Mouse (Mus musculus): ENCODE data around the gene Cwc25. TPM values are rescaled to one million over a fixed set of nuclear protein-coding genes. Genes with fewer than 3 reads are reported as not detected.

Gene Cwc25
- polyA plus RNA-seq, 1 experiment: 6.7 TPM

DNA sequence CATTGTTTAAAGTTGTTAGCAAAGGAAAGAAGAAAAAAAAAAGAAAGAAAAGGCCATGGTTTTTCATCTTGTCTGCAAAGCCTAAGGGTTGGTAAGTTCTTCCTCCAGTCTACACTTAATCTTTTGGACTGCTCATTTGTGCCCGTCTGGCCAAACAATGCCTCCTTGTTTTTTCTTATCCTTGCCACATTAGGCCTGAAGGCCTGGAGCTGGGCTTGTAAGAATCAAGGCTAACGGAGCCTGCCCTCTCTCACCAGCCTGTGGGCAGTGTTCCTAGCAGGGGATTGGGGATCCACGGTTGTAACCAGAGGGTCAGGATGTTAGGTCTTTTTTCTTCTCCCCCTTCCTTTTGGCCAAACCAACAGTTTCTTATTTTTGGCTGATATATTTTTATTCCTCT lies 44.6 kb upstream of the Cwc25 start:
- H3K27me3 ChIP-seq (ENCODE audit: control insufficient read depth, insufficient read depth, low read length): no peaks in the 10 kb centered on the region
- TF ChIP-seq CTCF (IDR thresholded peaks at IDR 0.05; ENCODE audit: extremely low read depth, insufficient read depth, insufficient read length, insufficient replicate concordance) (no peak), POLR2A (IDR thresholded peaks at IDR 0.05; ENCODE audit: low read depth, low read length) (no peak)
- H3K4me3 ChIP-seq (ENCODE audit: extremely low read depth, insufficient read depth, insufficient read length): no peak overlapping the region
- peaks cover 27% of the 10 kb centered on the region; the same call in 1 of the 2 replicates for H3K4me1 ChIP-seq (ENCODE audit: control insufficient read depth, insufficient read depth, insufficient read length)
- WGBS: 64% methylated on average over 3 of the region's 3 CpGs
- no peak overlapping the region for H3K27ac ChIP-seq (ENCODE audit: insufficient read depth, low read length)
- peaks cover 21% of the 10 kb centered on the region for H3K36me3 ChIP-seq (ENCODE audit: control insufficient read depth, insufficient read depth, low read length)
- no peak for DNase-seq (ENCODE audit: low read depth in 1 of 2, low spot score in 2 of 2)

DNA sequence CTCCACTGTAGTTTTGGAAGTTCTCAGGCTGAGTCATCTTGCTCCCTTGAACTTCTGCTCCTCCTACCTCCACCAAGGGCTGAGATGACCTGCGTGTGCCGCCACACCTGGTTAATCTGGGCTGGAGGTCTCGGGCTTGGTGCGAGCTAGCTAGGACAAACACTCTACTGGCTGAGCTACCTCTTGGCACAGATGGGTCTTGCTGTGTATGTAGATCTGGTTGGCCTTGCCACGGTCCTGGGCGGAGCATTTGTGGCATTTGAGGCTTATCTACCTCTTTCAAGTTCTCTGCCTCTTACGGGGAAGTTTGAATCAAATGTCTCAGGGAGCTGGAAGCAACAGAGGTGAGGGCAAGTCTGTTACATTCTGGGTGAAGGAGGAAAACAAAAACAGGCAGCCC lies 44.0 kb upstream of the Cwc25 start:
- peak in 1 of 2 experiments; percentile 41 for DNase-seq (ENCODE audit: low read depth in 1 of 2, low spot score in 2 of 2)
- Histone ChIP-seq H3K27me3 (ENCODE audit: control insufficient read depth, insufficient read depth, low read length) (no peaks in the 10 kb centered on the region), H3K36me3 (ENCODE audit: control insufficient read depth, insufficient read depth, low read length) (peaks cover 16% of the 10 kb centered on the region), H3K4me3 (ENCODE audit: extremely low read depth, insufficient read depth, insufficient read length) (no peak overlapping the region), H3K4me1 (ENCODE audit: control insufficient read depth, insufficient read depth, insufficient read length) (peaks cover 29% of the 10 kb centered on the region; the same call in 1 of the 2 replicates), H3K27ac (ENCODE audit: insufficient read depth, low read length) (peak overlapping the region; percentile 30; the same call in 1 of the 2 replicates)
- WGBS: 50% methylated on average over 7 of the region's 7 CpGs
- TF ChIP-seq CTCF (IDR thresholded peaks at IDR 0.05; ENCODE audit: extremely low read depth, insufficient read depth, insufficient read length, insufficient replicate concordance) (no peak), POLR2A (IDR thresholded peaks at IDR 0.05; ENCODE audit: low read depth, low read length) (no peak)

- Histone ChIP-seq H3K4me3 (ENCODE audit: extremely low read depth, insufficient read depth, insufficient read length) (no peak overlapping the region), H3K27ac (ENCODE audit: insufficient read depth, low read length) (peak overlapping the region; percentile 21; the same call in 1 of the 2 replicates), H3K4me1 (ENCODE audit: control insufficient read depth, insufficient read depth, insufficient read length) (peaks cover 31% of the 10 kb centered on the region; the same call in 1 of the 2 replicates), H3K27me3 (ENCODE audit: control insufficient read depth, insufficient read depth, low read length) (no peaks in the 10 kb centered on the region), H3K36me3 (ENCODE audit: control insufficient read depth, insufficient read depth, low read length) (peaks cover 13% of the 10 kb centered on the region)
- DNase-seq (ENCODE audit: low read depth in 1 of 2, low spot score in 2 of 2): no peak
- no peak for TF ChIP-seq POLR2A (IDR thresholded peaks at IDR 0.05; ENCODE audit: low read depth, low read length)
- no peak for TF ChIP-seq CTCF (IDR thresholded peaks at IDR 0.05; ENCODE audit: extremely low read depth, insufficient read depth, insufficient read length, insufficient replicate concordance)
- WGBS: 59% methylated on average over 7 of the region's 7 CpGs
These were observed 43.1 kb upstream of the Cwc25 start for GRCm38 (mm10) chr11:97809235-97810121.

DNA sequence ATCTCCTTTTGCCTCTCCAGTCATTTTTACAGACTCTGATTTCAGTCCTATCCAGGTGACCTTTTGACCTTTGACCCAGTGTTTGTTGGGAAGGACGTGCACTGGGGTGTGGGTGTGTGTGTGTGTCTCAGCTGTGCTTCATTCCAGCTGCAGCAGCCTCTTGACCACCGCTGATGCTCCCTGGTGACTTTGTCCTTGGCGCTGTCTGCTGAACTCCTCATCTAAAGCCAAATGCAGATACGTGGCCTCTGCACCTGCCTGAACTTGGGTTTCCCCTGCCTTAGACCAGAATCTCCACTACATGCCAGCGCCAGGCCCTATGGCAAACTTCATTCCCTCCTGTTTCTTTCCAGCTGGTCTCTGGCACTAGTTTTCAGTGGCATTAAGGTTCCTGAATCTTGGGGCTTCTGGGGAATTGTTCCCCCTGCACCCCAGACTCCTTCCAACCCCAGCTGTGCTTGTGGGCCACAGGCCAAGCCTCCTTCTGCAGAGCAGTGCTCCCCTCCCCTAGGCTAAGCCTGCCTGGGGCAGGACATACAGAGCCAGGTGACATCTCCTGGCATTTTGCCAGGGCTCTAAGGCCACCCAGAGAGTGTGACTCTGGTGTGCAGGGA lies 42.4 kb upstream of the Cwc25 start:
- DNase-seq (ENCODE audit: low read depth in 1 of 2, low spot score in 2 of 2): no peak
- no peaks in the 10 kb centered on the region for H3K27me3 ChIP-seq (ENCODE audit: control insufficient read depth, insufficient read depth, low read length)
- TF ChIP-seq CTCF (IDR thresholded peaks at IDR 0.05; ENCODE audit: extremely low read depth, insufficient read depth, insufficient read length, insufficient replicate concordance) (no peak), POLR2A (IDR thresholded peaks at IDR 0.05; ENCODE audit: low read depth, low read length) (no peak)
- WGBS: 70% methylated on average over 5 of the region's 5 CpGs
- peaks cover 12% of the 10 kb centered on the region for H3K36me3 ChIP-seq (ENCODE audit: control insufficient read depth, insufficient read depth, low read length)
- H3K4me1 ChIP-seq (ENCODE audit: control insufficient read depth, insufficient read depth, insufficient read length): peaks cover 32% of the 10 kb centered on the region; the same call in 1 of the 2 replicates
- H3K4me3 ChIP-seq (ENCODE audit: extremely low read depth, insufficient read depth, insufficient read length): no peak overlapping the region
- peak overlapping the region; percentile 21; the same call in 1 of the 2 replicates for H3K27ac ChIP-seq (ENCODE audit: insufficient read depth, low read length)

- WGBS: 64% methylated on average over 2 of the region's 2 CpGs
These were observed 41.7 kb upstream of the Cwc25 start for GRCm38 (mm10) chr11:97808093-97808492.

GRCm38 (mm10) chr11:97807626-97808025 lies 41.3 kb upstream of the Cwc25 start:
- Histone ChIP-seq H3K36me3 (ENCODE audit: control insufficient read depth, insufficient read depth, low read length) (peaks cover 10% of the 10 kb centered on the region), H3K4me3 (ENCODE audit: extremely low read depth, insufficient read depth, insufficient read length) (no peak overlapping the region), H3K27me3 (ENCODE audit: control insufficient read depth, insufficient read depth, low read length) (no peaks in the 10 kb centered on the region), H3K4me1 (ENCODE audit: control insufficient read depth, insufficient read depth, insufficient read length) (peaks cover 34% of the 10 kb centered on the region; the same call in 1 of the 2 replicates), H3K27ac (ENCODE audit: insufficient read depth, low read length) (peak overlapping the region; percentile 49)
- TF ChIP-seq CTCF (IDR thresholded peaks at IDR 0.05; ENCODE audit: extremely low read depth, insufficient read depth, insufficient read length, insufficient replicate concordance): no peak
- no peak for TF ChIP-seq POLR2A (IDR thresholded peaks at IDR 0.05; ENCODE audit: low read depth, low read length)
- no peak for DNase-seq (ENCODE audit: low read depth in 1 of 2, low spot score in 2 of 2)
- 55% methylated on average over 6 of the region's 6 CpGs for WGBS

More at GRCm38 (mm10) chr11:97808093-97808492, 41.7 kb upstream of the Cwc25 start:
- TF ChIP-seq CTCF (IDR thresholded peaks at IDR 0.05; ENCODE audit: extremely low read depth, insufficient read depth, insufficient read length, insufficient replicate concordance) (no peak), POLR2A (IDR thresholded peaks at IDR 0.05; ENCODE audit: low read depth, low read length) (no peak)
- peaks cover 34% of the 10 kb centered on the region; the same call in 1 of the 2 replicates for H3K4me1 ChIP-seq (ENCODE audit: control insufficient read depth, insufficient read depth, insufficient read length)
- no peaks in the 10 kb centered on the region for H3K27me3 ChIP-seq (ENCODE audit: control insufficient read depth, insufficient read depth, low read length)
- no peak for DNase-seq (ENCODE audit: low read depth in 1 of 2, low spot score in 2 of 2)
- H3K36me3 ChIP-seq (ENCODE audit: control insufficient read depth, insufficient read depth, low read length): peaks cover 10% of the 10 kb centered on the region
- no peak overlapping the region for H3K4me3 ChIP-seq (ENCODE audit: extremely low read depth, insufficient read depth, insufficient read length)
- H3K27ac ChIP-seq (ENCODE audit: insufficient read depth, low read length): peak overlapping the region; percentile 49
